Mouse (Mus musculus): Measurements from ENCODE around the gene Cand1.

- TF ChIP-seq POLR2A (IDR thresholded peaks at IDR 0.05; ENCODE audit: control insufficient read depth, low read depth, low read length): no peak
- TF ChIP-seq CTCF (IDR thresholded peaks at IDR 0.05; ENCODE audit: control insufficient read depth, insufficient read depth, insufficient replicate concordance, low read depth, low read length): no peak
These were observed 24.9 kb upstream of the Cand1 start for GRCm38 (mm10) chr10:119264761-119265160.

All from testis, adult 2 months (tissue).